Mouse (Mus musculus) midbrain, embryonic 11.5 days (tissue): ENCODE results near the gene Hectd2. TPM values are rescaled to one million over a fixed set of nuclear protein-coding genes. Genes with fewer than 3 reads are reported as not detected.

Source experiments
- ATAC-seq: fragments of 200-750 bp; cut with Nextera tagmentation; 2 replicates; pipeline ENCODE4 v1.8.0; 2017; ENCODE audit warnings: moderate TSS enrichment, moderate library complexity; ENCODE audit not compliant: low FRiP score
- DNase-seq: peaks from one replicate; pipeline ENCODE4 v3.0.0; 2015; ENCODE audit warnings: low spot score; ENCODE audit errors: missing footprints
- H3K27ac ChIP-seq: fragments of 300-500 bp; sonication (generic); 2 replicates; pipeline ENCODE4 v1.5.1; 2014; ENCODE audit warnings: low read depth, low read length
- H3K27me3 ChIP-seq: fragments of 300-500 bp; sonication (generic); 2 replicates; pipeline ENCODE4 v1.6.1; 2014; ENCODE audit warnings: mild to moderate bottlenecking, low read length, moderate library complexity, mixed read lengths; ENCODE audit not compliant: control insufficient read depth, insufficient read depth
- H3K36me3 ChIP-seq: fragments of 300-500 bp; sonication (generic); 2 replicates; pipeline ENCODE4 v1.6.1; 2014; ENCODE audit warnings: mild to moderate bottlenecking, low read length, moderate library complexity, mixed read lengths; ENCODE audit not compliant: control insufficient read depth, insufficient read depth
- H3K4me1 ChIP-seq: fragments of 300-500 bp; sonication (generic); 2 replicates; pipeline ENCODE4 v1.6.1; 2014; ENCODE audit warnings: low read length; ENCODE audit not compliant: control insufficient read depth, insufficient read depth
- H3K4me2 ChIP-seq: fragments of 300-500 bp; sonication (generic); 2 replicates; pipeline ENCODE4 v1.6.1; 2014; ENCODE audit warnings: mild to moderate bottlenecking, moderate library complexity
- H3K4me3 ChIP-seq: fragments of 300-500 bp; sonication (generic); 2 replicates; pipeline ENCODE4 v1.5.1; 2014; ENCODE audit warnings: low read depth, low read length
- H3K9ac ChIP-seq: fragments of 300-500 bp; sonication (generic); 2 replicates; pipeline ENCODE4 v1.6.1; 2014; ENCODE audit warnings: low read length
- H3K9me3 ChIP-seq: fragments of 300-500 bp; sonication (generic); 2 replicates; pipeline ENCODE4 v1.6.1; 2016; ENCODE audit warnings: low read length; ENCODE audit not compliant: control insufficient read depth
- WGBS: fragments of 180-500 bp; shearing (Covaris S2); extraction: QIAGEN DNeasy Blood & Tissue Kit; methylation state at CpG from one replicate; pipeline ENCODE4 v1.1.7; 2014; 5-methylcytosine and 5-hydroxymethylcytosine counted together
- polyA plus RNA-seq: library from polyadenylated mRNA; unstranded; fragments of >200 nt; fragmentation: Nextera tagmentation; extraction: Ambion mirVana; gene quantifications from 2 replicates; pipeline ENCODE4 v1.2.1, GENCODE M21; 2014

Gene Hectd2
- polyA plus RNA-seq, 1 experiment from 2014 or later: 4.2 TPM

DNA sequence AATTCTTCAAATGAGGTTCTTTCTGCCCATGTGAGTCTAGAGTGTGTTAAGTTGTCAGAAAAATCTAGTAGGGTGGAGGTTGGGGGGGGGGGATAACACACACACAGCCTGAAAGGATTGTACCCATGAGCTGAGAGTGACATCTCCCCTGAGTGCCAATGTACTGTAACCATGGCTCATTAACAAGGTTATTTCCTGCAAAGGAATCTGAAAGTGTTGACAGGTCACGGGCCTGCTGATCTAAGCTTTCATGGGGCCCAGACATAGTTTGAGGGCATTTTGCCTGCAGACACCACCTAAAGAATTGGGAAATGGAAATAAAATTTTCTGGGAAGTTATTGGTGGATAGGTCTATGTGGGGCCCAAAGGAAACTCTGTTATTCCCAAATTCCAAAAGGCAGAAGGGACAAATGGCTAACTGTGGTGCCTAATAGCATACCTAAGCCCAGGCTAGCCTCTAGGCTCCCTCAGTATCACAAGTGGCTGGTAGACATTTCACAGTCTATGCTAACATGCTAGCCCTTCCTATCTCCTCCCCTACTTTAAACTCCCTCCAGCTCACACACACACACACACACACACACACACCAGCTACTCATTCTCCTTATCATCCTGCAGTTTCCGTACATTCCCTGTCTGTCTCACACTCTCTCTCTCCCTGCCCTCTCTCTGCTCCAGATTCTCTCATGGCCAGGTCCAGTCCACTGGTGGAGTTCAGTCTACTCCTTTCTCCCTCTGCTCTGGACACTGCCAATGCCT lies 114.6 kb downstream of the Hectd2 start:
- DNase-seq: no peak
- H3K36me3 ChIP-seq: no peaks in the 10 kb centered on the region
- H3K9ac ChIP-seq: no peak overlapping the region
- no peak overlapping the region for H3K4me3 ChIP-seq
- H3K4me2 ChIP-seq: no peak overlapping the region
- 80% methylated on average over 2 of the region's 2 CpGs for WGBS
- H3K4me1 ChIP-seq: no peaks in the 10 kb centered on the region; the same call in 1 of the 2 replicates
- H3K27ac ChIP-seq: no peak overlapping the region
- no peaks in the 10 kb centered on the region for H3K27me3 ChIP-seq
- ATAC-seq: no peak
- no peaks in the 10 kb centered on the region for H3K9me3 ChIP-seq

DNA sequence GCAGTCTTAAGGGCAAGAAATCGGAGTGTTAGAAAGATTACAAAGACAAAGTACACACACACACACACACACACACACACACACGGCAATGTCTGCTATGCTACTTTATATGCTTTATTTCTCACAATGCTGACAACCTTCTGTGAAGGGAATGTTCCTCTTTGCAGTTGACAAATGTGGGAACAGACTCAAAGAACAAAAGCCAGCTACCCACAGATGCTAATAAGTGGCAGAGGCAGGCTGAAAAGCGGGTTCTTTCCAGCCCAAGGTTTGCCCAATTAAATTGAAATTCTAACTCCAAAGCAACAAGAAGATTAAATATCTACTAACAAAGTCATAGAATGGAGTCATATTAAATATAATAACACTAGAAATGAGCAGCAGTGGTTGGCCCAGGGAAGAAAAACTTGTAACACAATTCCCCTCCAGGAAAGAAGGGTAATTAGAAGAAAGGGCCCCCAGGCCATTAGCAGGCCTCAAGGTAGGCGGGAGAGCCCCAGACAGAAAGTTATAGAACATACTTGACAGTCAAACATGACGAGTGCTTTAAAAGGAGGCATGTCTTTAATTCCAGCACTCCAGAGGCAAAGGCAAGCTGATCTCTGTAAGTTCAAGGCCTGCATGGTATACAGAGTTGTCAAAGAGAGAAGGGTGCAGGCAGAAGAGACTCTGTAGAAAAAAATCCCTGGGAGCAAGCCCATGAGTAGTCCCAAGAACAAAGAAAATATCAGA lies 115.4 kb downstream of the Hectd2 start:
- 77% methylated on average over 5 of the region's 5 CpGs for WGBS
- no peaks in the 10 kb centered on the region for H3K27me3 ChIP-seq
- H3K4me3 ChIP-seq: no peak overlapping the region
- no peak overlapping the region for H3K9ac ChIP-seq
- no peaks in the 10 kb centered on the region; the same call in 1 of the 2 replicates for H3K4me1 ChIP-seq
- DNase-seq (no peak), ATAC-seq (no peak)
- H3K9me3 ChIP-seq: no peaks in the 10 kb centered on the region
- no peak overlapping the region for H3K27ac ChIP-seq
- H3K4me2 ChIP-seq: no peak overlapping the region
- H3K36me3 ChIP-seq: no peaks in the 10 kb centered on the region

Other genes with a start within 250 kb of the Hectd2 start
- 10.2 and 10.9 TPM in 2 replicates for gene Pcgf5, start 206.3 kb upstream of the Hectd2 start, polyA plus RNA-seq
- 2.2 and 2.3 TPM in 2 replicates for gene Ppp1r3c, start 182.0 kb downstream of the Hectd2 start, polyA plus RNA-seq